Mouse (Mus musculus) midbrain, embryonic 11.5 days (tissue): ENCODE measurements around the gene Rbm20. TPM values are rescaled to one million over a fixed set of nuclear protein-coding genes. Genes with fewer than 3 reads are reported as not detected.

ENCODE experiments used
- ATAC-seq: fragments of 200-750 bp; cut with Nextera tagmentation; 2 replicates; pipeline ENCODE4 v1.8.0; 2017; ENCODE audit warnings: moderate TSS enrichment, moderate library complexity; ENCODE audit not compliant: low FRiP score
- DNase-seq: peaks from one replicate; pipeline ENCODE4 v3.0.0; 2015; ENCODE audit warnings: low spot score; ENCODE audit errors: missing footprints
- H3K27ac ChIP-seq: fragments of 300-500 bp; sonication (generic); 2 replicates; pipeline ENCODE4 v1.5.1; 2014; ENCODE audit warnings: low read depth, low read length
- H3K27me3 ChIP-seq: fragments of 300-500 bp; sonication (generic); 2 replicates; pipeline ENCODE4 v1.6.1; 2014; ENCODE audit warnings: mild to moderate bottlenecking, low read length, moderate library complexity, mixed read lengths; ENCODE audit not compliant: control insufficient read depth, insufficient read depth
- H3K36me3 ChIP-seq: fragments of 300-500 bp; sonication (generic); 2 replicates; pipeline ENCODE4 v1.6.1; 2014; ENCODE audit warnings: mild to moderate bottlenecking, low read length, moderate library complexity, mixed read lengths; ENCODE audit not compliant: control insufficient read depth, insufficient read depth
- H3K4me1 ChIP-seq: fragments of 300-500 bp; sonication (generic); 2 replicates; pipeline ENCODE4 v1.6.1; 2014; ENCODE audit warnings: low read length; ENCODE audit not compliant: control insufficient read depth, insufficient read depth
- H3K4me2 ChIP-seq: fragments of 300-500 bp; sonication (generic); 2 replicates; pipeline ENCODE4 v1.6.1; 2014; ENCODE audit warnings: mild to moderate bottlenecking, moderate library complexity
- H3K4me3 ChIP-seq: fragments of 300-500 bp; sonication (generic); 2 replicates; pipeline ENCODE4 v1.5.1; 2014; ENCODE audit warnings: low read depth, low read length
- H3K9ac ChIP-seq: fragments of 300-500 bp; sonication (generic); 2 replicates; pipeline ENCODE4 v1.6.1; 2014; ENCODE audit warnings: low read length
- H3K9me3 ChIP-seq: fragments of 300-500 bp; sonication (generic); 2 replicates; pipeline ENCODE4 v1.6.1; 2016; ENCODE audit warnings: low read length; ENCODE audit not compliant: control insufficient read depth
- WGBS: fragments of 180-500 bp; shearing (Covaris S2); extraction: QIAGEN DNeasy Blood & Tissue Kit; methylation state at CpG from one replicate; pipeline ENCODE4 v1.1.7; 2014; 5-methylcytosine and 5-hydroxymethylcytosine counted together
- polyA plus RNA-seq: library from polyadenylated mRNA; unstranded; fragments of >200 nt; fragmentation: Nextera tagmentation; extraction: Ambion mirVana; gene quantifications from 2 replicates; pipeline ENCODE4 v1.2.1, GENCODE M21; 2014

The Rbm20 gene
- polyA plus RNA-seq, 1 experiment from 2014 or later, result 1.0 TPM

GRCm38 (mm10) chr19:53821241-53822120 lies 144.4 kb downstream of the Rbm20 start:
- no peak for DNase-seq
- Histone ChIP-seq H3K9ac (no peak overlapping the region), H3K9me3 (no peaks in the 10 kb centered on the region), H3K27ac (no peak overlapping the region), H3K4me2 (no peak overlapping the region), H3K27me3 (no peaks in the 10 kb centered on the region), H3K36me3 (no peaks in the 10 kb centered on the region), H3K4me1 (peaks cover 6% of the 10 kb centered on the region), H3K4me3 (no peak overlapping the region)
- 38% methylated on average over 13 of the region's 13 CpGs for WGBS
- no peak for ATAC-seq

GRCm38 (mm10) chr19:53823847-53824246 lies 146.7 kb downstream of the Rbm20 start:
- no peaks in the 10 kb centered on the region for H3K9me3 ChIP-seq
- no peak overlapping the region for H3K27ac ChIP-seq
- peaks cover 6% of the 10 kb centered on the region for H3K4me1 ChIP-seq
- no peak overlapping the region for H3K4me3 ChIP-seq
- DNase-seq (no peak), ATAC-seq (no peak)
- 66% methylated on average over 6 of the region's 6 CpGs for WGBS
- H3K4me2 ChIP-seq, result no peak overlapping the region
- no peak overlapping the region for H3K9ac ChIP-seq
- H3K27me3 ChIP-seq, result no peaks in the 10 kb centered on the region
- H3K36me3 ChIP-seq, result no peaks in the 10 kb centered on the region

GRCm38 (mm10) chr19:53824872-53825680 lies 148.0 kb downstream of the Rbm20 start:
- Histone ChIP-seq H3K27ac (no peak overlapping the region), H3K27me3 (no peaks in the 10 kb centered on the region), H3K9me3 (no peaks in the 10 kb centered on the region), H3K36me3 (no peaks in the 10 kb centered on the region), H3K4me1 (peaks cover 6% of the 10 kb centered on the region), H3K9ac (peak overlapping the region; percentile 27; the same call in 1 of the 2 replicates), H3K4me2 (peak overlapping the region; percentile 40), H3K4me3 (peak overlapping the region; percentile 27)
- 63% methylated on average over 21 of the region's 21 CpGs for WGBS
- ATAC-seq (peak; percentile 76), DNase-seq (no peak)

GRCm38 (mm10) chr19:53829990-53830389 lies 152.9 kb downstream of the Rbm20 start:
- H3K4me3 ChIP-seq, result no peak overlapping the region
- no peaks in the 10 kb centered on the region for H3K9me3 ChIP-seq
- peaks cover 8% of the 10 kb centered on the region for H3K4me1 ChIP-seq
- H3K4me2 ChIP-seq, result no peak overlapping the region
- no peak for ATAC-seq
- H3K9ac ChIP-seq, result peak overlapping the region; percentile 45; the same call in 1 of the 2 replicates
- no peaks in the 10 kb centered on the region for H3K27me3 ChIP-seq
- no peak for DNase-seq
- no peaks in the 10 kb centered on the region for H3K36me3 ChIP-seq
- H3K27ac ChIP-seq, result no peak overlapping the region
- 58% methylated on average over 6 of the region's 6 CpGs for WGBS

DNA sequence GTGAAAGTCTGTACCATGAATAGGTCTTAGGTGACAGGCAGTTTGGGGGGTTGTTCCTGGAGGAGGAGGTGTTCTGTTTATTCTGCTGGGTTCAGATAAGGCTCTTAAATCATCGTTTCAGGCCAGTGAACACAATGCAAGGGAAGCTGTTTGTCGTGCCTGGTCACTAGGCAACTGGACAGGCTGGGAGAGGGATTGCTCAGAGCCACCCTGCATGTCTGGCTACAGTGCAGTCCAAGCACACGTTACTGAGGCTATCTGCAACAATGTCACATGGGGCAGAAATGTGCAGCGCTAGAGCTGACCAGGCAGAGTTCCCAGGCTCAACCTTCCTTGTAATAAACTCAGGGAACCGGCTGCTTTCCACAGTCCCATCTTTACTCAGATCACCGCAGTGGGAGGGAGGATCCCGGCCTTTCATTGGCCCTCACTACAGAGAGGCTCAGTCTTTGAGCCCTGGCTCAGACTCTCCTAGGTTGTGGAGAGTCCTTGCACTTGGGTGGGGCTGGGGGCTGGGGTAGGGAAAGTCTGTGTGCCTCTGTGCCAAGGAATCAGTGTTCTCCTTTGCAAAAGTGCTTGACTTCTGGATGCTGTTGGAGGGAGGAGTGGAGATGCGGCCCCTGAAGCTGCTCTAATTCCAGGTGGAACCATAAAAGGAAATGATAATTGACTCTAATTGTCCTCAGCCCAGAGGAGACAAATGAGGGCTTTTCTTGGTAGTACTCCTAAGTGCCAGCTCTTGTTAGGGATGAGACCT lies 153.5 kb downstream of the Rbm20 start:
- ATAC-seq (peak; percentile 87), DNase-seq (peak; percentile 91)
- Histone ChIP-seq H3K27me3 (no peaks in the 10 kb centered on the region), H3K27ac (peak overlapping the region; percentile 52; the same call in 1 of the 2 replicates), H3K9ac (peak overlapping the region; percentile 45), H3K4me2 (peak overlapping the region; percentile 32; the same call in 1 of the 2 replicates), H3K9me3 (no peaks in the 10 kb centered on the region), H3K36me3 (no peaks in the 10 kb centered on the region), H3K4me3 (no peak overlapping the region), H3K4me1 (peaks cover 8% of the 10 kb centered on the region)
- 6% methylated on average over 8 of the region's 8 CpGs for WGBS

DNA sequence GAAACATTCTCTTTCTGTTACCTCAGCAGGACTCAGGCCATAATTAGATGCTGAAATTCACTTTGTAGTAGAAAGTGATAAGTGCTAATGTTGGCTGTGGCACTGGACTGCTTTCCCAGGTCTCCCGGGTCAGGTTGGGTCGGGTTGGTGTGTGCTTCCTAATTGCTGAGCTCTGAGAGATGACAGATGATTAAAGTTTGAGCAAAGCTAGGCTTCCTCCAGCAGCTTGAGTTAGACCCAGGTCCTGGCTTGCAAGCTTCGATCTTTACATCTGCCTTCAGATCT lies 154.0 kb downstream of the Rbm20 start:
- Histone ChIP-seq H3K27ac (no peak overlapping the region), H3K9ac (no peak overlapping the region), H3K4me1 (peaks cover 8% of the 10 kb centered on the region), H3K9me3 (no peaks in the 10 kb centered on the region), H3K4me2 (no peak overlapping the region), H3K4me3 (no peak overlapping the region), H3K36me3 (no peaks in the 10 kb centered on the region), H3K27me3 (no peaks in the 10 kb centered on the region)
- 44% methylated on average over 3 of the region's 3 CpGs for WGBS
- no peak for ATAC-seq
- no peak for DNase-seq

- no peak for DNase-seq
- no peak overlapping the region for H3K27ac ChIP-seq
- no peaks in the 10 kb centered on the region for H3K27me3 ChIP-seq
- H3K4me2 ChIP-seq, result no peak overlapping the region
- H3K4me3 ChIP-seq, result no peak overlapping the region
- H3K4me1 ChIP-seq, result peaks cover 8% of the 10 kb centered on the region
- ATAC-seq, result no peak; the same call in 1 of the 2 replicates
- H3K9ac ChIP-seq, result no peak overlapping the region
- H3K9me3 ChIP-seq, result no peaks in the 10 kb centered on the region
- no peaks in the 10 kb centered on the region for H3K36me3 ChIP-seq
- 61% methylated on average over 7 of the region's 7 CpGs for WGBS
These were observed 155.4 kb downstream of the Rbm20 start for GRCm38 (mm10) chr19:53832512-53832911.

- Histone ChIP-seq H3K4me2 (no peak overlapping the region), H3K9me3 (no peaks in the 10 kb centered on the region), H3K4me3 (no peak overlapping the region), H3K4me1 (peaks cover 8% of the 10 kb centered on the region), H3K9ac (no peak overlapping the region), H3K27ac (no peak overlapping the region), H3K27me3 (no peaks in the 10 kb centered on the region; the same call in 1 of the 2 replicates), H3K36me3 (no peaks in the 10 kb centered on the region)
- peak; percentile 49; the same call in 1 of the 2 replicates for ATAC-seq
- no peak for DNase-seq
- 51% methylated on average over 8 of the region's 8 CpGs for WGBS
These were observed 156.8 kb downstream of the Rbm20 start for GRCm38 (mm10) chr19:53833745-53834369.
